Mouse (Mus musculus): ENCODE data around the gene Fgf7.

Fgf7 gene

GRCm38 (mm10) chr2:126034379-126035005 lies at the start of gene Fgf7:
TSS of gene Fgf7 (plus strand) at chr2:126034658.
- DNase-seq: no peak

- DNase-seq: no peak
Measured at GRCm38 (mm10) chr2:126002291-126002690, 32.2 kb upstream of the Fgf7 start.

DNA sequence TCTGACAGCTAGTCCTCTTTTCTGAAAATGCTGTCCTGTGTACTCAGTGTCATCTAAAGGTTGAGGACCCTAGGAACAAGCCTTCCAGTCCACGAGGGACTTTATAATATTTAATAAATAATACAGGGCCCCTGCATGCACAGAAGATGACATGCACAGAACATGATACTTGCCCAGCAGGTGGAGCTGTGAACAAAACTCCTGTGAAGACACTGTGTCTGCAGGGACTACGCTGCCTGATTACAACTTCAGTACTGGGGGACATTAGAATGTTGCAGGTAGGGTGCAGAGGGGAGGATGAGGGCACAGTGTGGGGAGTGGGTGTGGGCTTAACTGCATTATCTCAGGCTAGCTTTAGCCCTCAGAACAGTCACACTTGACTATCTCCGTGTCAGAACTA lies 28.4 kb upstream of the Fgf7 start:
- DNase-seq: peak; percentile 12

GRCm38 (mm10) chr2:126006742-126007141 lies 27.7 kb upstream of the Fgf7 start:
- DNase-seq: no peak

DNA sequence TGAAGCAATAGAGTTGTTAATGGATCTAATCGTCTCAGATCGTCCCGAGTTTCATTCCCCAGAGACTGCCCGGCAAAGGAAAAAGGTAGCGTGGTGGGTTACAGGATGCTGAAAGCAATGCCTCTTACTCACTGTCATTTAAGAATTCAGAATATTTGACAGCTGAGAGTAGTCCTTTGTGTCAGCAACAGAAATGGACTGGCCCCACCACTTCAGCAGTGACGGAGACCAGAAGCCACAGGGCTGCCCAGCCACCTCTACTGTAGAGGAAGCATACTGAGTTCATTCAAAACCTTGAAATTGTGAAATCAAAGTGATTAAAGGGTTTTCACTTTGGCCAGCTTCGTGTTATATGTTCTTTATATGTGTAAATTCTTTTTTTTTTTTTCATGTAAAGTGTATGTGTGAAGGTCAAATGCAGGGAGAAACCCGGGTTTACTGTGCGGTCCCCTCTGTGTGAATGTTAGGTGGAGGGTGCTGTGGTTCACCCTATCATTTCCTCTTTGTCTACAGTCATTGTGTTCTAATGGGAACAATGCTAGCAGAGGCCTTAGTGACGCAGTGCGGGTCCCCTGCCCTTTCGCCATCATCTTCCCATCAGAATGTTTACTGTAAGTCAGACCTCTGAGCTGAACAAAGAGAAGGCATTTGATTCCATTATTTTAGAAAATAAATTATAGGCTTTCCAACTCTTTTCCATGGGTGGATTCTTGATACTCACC lies 19.3 kb upstream of the Fgf7 start:
- DNase-seq: no peak

- no peak for DNase-seq
Measured at GRCm38 (mm10) chr2:126015763-126016473, 18.5 kb upstream of the Fgf7 start.

DNA sequence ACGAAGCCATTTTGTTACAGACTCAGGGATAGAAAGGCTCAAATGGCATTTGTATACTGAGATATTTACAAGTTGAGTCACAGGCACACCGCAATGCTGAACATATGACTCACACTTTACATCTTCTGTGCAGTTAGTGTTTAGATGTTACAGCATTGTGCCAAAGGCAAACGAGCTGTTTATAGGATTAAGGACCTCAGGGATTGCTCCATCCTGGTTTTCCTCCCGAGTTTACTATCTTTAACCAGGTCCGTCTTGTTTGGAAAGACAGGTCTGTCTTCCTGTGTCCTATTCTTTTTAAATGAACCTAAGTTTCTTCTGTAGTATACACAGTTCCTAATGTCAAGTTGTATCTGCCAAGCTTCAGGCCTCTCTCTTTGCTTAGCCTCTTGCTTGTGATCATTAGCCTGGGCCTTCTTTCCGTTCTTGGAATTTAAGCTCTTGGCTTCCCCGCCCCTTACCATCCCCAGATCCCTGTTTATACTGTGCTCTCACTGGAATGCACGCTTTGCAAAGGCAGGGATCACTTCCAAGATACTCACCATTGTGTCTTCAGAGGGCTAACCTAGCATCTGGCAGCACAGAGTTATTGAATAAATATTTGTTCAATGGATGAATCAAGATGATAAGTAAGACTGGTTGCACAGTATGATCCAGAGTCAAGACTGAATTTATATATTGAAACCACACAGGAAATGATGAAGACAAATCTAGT lies 3.1 kb upstream of the Fgf7 start:
- DNase-seq: no peak

GRCm38 (mm10) chr2:126033114-126033972 lies 1.1 kb upstream of the Fgf7 start:
- DNase-seq: no peak

DNA sequence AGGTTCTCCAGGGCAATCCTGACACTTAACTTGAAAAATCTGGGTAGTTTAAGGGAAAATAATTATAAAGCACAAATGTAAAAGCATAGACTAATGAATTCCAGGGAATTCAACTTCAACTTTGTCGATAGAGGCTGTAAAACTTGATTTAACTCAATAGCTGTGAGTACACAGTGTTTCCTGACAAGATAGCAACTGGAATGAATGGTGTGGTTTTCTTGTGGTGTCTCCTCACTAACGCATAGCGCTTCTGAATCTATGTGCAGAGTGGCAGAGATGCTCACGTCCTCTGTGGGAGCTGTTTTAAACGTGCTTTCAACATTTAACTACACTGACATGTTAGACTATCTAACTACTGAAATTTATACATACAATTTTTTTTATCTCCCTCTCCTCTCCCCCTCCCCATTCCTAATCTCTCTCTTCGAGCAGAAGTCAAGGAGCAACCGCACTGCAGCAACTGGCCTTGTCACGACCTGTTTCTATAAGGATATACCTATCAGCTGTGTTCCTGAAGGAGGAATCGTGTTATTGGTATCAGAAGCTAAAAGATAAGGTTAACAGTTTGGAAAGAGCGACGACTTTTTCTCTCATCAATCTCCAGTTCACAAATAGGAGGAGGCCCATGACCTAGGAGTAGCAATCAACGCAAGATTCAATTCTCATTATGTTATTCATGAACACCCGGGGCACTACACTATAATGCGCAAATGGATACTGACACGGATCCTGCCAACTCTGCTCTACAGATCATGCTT lies 734 bp downstream of the Fgf7 start:
- DNase-seq: no peak

- DNase-seq: no peak
Measured at GRCm38 (mm10) chr2:126036121-126036520, 1.7 kb downstream of the Fgf7 start.

DNA sequence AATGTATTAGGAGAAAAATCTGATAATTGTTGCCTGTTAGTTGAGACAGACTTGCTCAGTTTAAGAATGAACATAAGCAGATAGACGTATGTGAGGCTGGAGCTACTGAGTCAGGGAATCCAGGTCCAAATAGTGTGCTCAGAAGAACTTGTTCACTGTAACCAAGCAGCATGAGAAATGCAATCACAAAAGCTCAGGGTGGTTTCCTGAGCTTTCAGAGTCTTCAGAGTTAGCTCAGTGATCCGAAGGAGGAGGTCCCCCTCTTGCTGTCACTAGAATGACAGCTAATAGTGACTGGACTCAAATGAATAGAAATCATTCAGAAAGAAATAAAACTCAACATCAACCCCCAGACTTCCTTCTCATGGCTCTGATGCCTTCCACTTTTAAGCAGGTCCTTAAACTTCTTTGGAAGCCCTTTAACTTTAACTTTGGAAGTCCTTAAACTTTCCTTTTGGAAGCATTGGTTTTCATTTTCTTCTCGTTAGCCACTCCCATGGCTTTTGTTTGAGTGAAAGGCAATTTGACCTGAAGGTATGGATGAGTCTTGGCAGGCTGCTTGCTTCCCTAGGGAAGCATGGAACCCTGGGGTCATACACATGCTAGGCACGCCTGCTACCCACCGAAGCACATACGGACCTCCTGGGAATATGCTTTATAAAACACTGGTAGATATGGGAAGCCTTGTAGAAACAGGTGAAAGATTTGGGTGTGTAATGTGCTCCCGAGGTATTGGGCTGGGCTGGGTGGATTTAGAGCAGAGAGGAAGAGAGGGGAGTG lies 4.0 kb downstream of the Fgf7 start:
- DNase-seq: no peak

- peak; percentile 10 for DNase-seq
Measured at GRCm38 (mm10) chr2:126039414-126039891, 5.0 kb downstream of the Fgf7 start.

GRCm38 (mm10) chr2:126040651-126041050 lies 6.2 kb downstream of the Fgf7 start:
- no peak for DNase-seq

DNA sequence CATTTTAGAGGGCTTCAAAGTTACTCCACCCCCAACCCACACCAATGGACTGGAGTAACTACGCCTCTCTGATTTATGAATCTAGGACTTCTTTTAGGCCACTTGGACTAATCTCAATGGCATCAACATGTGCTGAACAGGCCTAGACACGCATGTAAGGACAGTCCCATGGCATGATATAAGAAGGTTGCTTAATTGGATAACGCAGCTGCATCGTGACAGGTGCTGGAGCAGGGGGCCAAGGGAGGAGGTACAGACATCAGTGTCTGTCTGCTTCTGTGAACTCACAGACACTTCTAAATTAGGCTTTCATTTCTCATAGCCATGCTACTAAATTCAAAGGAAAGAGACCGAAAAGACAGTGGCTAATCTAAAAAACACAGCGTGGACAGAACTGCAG lies 6.8 kb downstream of the Fgf7 start:
- no peak for DNase-seq

GRCm38 (mm10) chr2:126042674-126043073 lies 8.2 kb downstream of the Fgf7 start:
- DNase-seq: no peak

DNA sequence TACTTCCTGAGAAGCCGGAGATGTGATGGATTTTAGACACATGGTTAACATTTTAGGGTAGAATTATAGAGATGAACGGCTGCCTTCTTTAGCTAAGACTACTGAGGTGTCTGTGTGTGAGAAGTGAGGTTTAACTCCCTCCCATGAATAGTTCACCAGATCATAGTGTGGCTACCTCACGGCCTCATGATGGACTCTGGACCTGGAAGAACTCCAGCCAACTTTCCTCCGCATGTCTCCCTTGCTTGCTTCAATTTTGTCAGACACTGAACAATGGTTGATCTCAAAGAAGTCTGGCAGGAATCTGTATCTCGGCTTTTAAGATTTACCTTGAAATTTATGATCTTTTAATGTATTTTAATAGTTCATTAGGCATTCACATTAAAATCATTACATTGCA lies 11.2 kb downstream of the Fgf7 start:
- no peak for DNase-seq

DNA sequence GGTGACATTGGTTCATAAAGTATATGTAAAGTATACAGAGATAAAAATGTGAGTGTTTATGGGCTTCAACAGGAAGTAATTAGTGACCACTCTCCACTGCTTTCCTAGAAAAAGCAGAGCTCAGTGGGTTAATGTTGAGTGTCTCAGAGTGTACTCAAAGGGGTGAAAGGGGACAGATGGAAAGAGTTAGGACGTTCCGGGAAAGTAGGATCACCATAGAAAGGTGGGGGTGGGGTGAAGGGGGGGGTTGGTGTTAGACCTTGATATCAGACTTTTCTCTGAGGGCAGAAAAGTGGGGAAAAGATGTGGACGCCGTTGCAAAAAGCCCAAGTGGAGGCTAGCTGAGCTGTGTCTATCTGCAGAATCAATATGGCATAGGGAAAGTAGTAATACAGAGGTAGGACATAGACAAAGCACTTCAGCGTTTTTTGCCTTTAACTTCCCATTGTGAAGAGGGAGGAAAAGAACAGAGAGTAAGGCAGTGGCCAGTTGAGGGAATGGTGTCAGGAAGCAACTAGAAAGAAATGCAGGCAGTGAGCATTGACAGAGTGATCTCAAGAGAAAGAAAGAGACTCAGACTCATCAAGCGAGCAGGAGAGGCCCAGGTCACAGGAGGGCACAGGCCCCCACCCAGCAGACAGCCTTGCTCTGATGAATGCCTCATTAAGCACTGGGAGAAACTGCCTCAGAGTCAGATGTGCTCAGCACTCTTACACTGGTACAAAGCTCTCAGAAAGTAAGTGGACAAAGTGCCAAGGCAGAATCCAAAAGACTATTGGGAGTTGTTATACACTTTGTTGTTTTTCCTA lies 18.5 kb downstream of the Fgf7 start:
- no peak for DNase-seq

GRCm38 (mm10) chr2:126053657-126054056 lies 19.2 kb downstream of the Fgf7 start:
- no peak for DNase-seq

GRCm38 (mm10) chr2:126060595-126060994 lies 26.1 kb downstream of the Fgf7 start:
- no peak for DNase-seq

All from cerebellum, adult 9-11 months (tissue).